Mouse (Mus musculus) lung, embryonic 16.5 days (tissue): ENCODE measurements around the gene Foxr1. TPM values are rescaled to one million over a fixed set of nuclear protein-coding genes. Genes with fewer than 3 reads are reported as not detected.

Experiments
- ATAC-seq: fragments of 200-750 bp; cut with Nextera tagmentation; 2 replicates; pipeline ENCODE4 v1.8.0; 2017; ENCODE audit warnings: low read depth, mild to moderate bottlenecking, moderate library complexity
- H3K27ac ChIP-seq: fragments of 300-500 bp; sonication (generic); 2 replicates; pipeline ENCODE4 v1.5.1; 2014; ENCODE audit warnings: mild to moderate bottlenecking, control low read depth, low read length
- H3K27me3 ChIP-seq: fragments of 300-500 bp; sonication (generic); 2 replicates; pipeline ENCODE4 v1.6.1; 2014; ENCODE audit warnings: low read depth, low read length, mixed read lengths; ENCODE audit not compliant: control insufficient read depth, insufficient read depth
- H3K36me3 ChIP-seq: fragments of 300-500 bp; sonication (generic); 2 replicates; pipeline ENCODE4 v1.6.1; 2014; ENCODE audit warnings: low read length; ENCODE audit not compliant: control insufficient read depth, insufficient read depth
- H3K4me1 ChIP-seq: fragments of 300-500 bp; sonication (generic); replicated peaks from 2 replicates; pipeline ENCODE4 v1.6.1; 2014; ENCODE audit warnings: low read length, mixed read lengths; ENCODE audit not compliant: control insufficient read depth, insufficient read depth
- H3K4me2 ChIP-seq: fragments of 300-500 bp; sonication (generic); 2 replicates; pipeline ENCODE4 v1.6.1; 2014; ENCODE audit warnings: low read depth, low read length, control low read depth
- H3K4me3 ChIP-seq: fragments of 300-500 bp; sonication (generic); 2 replicates; pipeline ENCODE4 v1.5.1; 2014; ENCODE audit warnings: mild to moderate bottlenecking, low read length, control low read depth
- H3K9ac ChIP-seq: fragments of 300-500 bp; sonication (generic); 2 replicates; pipeline ENCODE4 v1.6.1; 2014; ENCODE audit warnings: low read length, control low read depth
- H3K9me3 ChIP-seq: fragments of 300-500 bp; sonication (generic); 2 replicates; pipeline ENCODE4 v1.6.1; 2016; ENCODE audit warnings: low read length; ENCODE audit not compliant: control insufficient read depth
- WGBS: fragments of 180-500 bp; shearing (Covaris S2); extraction: QIAGEN DNeasy Blood & Tissue Kit; methylation state at CpG from one replicate; pipeline ENCODE4 v1.1.7; 2014; 5-methylcytosine and 5-hydroxymethylcytosine counted together
- polyA plus RNA-seq: library from polyadenylated mRNA; unstranded; fragments of >200 nt; fragmentation: Nextera tagmentation; extraction: Ambion mirVana; gene quantifications from 2 replicates; pipeline ENCODE4 v1.2.1, GENCODE M21; 2015

Gene Foxr1
- polyA plus RNA-seq, 1 experiment from 2014 or later, result not detected

DNA sequence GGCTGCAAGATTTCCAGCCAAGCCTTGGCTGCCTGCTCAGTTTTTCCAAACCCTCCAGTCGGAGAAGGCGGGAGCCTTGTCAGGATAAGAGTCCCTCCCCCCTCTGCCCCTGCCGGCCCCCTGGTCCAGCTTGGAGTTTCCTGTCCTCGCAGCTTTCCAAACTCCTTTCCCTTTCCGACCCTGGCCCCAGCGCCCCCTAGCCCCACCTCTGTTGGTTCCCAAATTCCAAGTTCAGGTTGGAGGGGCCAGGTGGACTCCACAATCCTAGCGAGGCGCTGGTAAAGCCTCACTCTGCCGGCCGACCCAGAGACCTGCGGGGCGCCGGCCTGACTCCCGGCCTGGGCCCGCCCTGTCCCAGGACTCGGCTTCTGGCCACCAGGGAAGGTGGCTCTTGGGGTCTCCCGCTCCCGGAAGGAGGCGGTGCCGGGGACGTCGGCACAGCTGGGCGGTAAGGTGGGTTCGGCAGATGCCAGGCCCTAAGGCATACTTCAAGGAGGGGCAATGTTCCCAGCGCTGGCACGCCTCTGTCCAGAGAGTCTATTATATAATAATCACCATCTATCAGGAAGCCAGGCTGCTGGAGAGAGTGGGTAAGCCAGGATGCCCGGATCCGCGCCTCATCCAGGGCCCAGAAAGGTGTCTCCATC is 38.1 kb upstream of the Foxr1 start:
- no peaks in the 10 kb centered on the region for H3K36me3 ChIP-seq
- under 1% methylated on average over 29 of the region's 29 CpGs for WGBS
- peak overlapping the region; percentile 98 for H3K4me2 ChIP-seq
- H3K27ac ChIP-seq, result peak overlapping the region; percentile 100
- H3K4me1 ChIP-seq, result peaks cover 20% of the 10 kb centered on the region
- peak; percentile 70 for ATAC-seq
- peak overlapping the region; percentile 96 for H3K9ac ChIP-seq
- no peaks in the 10 kb centered on the region for H3K9me3 ChIP-seq
- H3K27me3 ChIP-seq, result no peaks in the 10 kb centered on the region
- H3K4me3 ChIP-seq, result peak overlapping the region; percentile 86

- Histone ChIP-seq H3K9me3 (no peaks in the 10 kb centered on the region), H3K9ac (peak overlapping the region; percentile 96), H3K27me3 (no peaks in the 10 kb centered on the region), H3K4me2 (peak overlapping the region; percentile 98), H3K4me3 (peak overlapping the region; percentile 86), H3K36me3 (no peaks in the 10 kb centered on the region), H3K27ac (peak overlapping the region; percentile 100), H3K4me1 (peaks cover 20% of the 10 kb centered on the region)
- ATAC-seq, result peak; percentile 71
- under 1% methylated on average over 26 of the region's 27 CpGs for WGBS
These were observed 37.4 kb upstream of the Foxr1 start for GRCm38 (mm10) chr9:44478229-44478921.

- Histone ChIP-seq H3K36me3 (no peaks in the 10 kb centered on the region), H3K9me3 (no peaks in the 10 kb centered on the region), H3K27ac (peak overlapping the region; percentile 100), H3K4me3 (peak overlapping the region; percentile 86), H3K9ac (peak overlapping the region; percentile 96), H3K27me3 (no peaks in the 10 kb centered on the region), H3K4me1 (peaks cover 20% of the 10 kb centered on the region), H3K4me2 (peak overlapping the region; percentile 98)
- ATAC-seq, result peak; percentile 16; the same call in 1 of the 2 replicates
- WGBS, result 4% methylated on average over 24 of the region's 24 CpGs
These were observed 36.6 kb upstream of the Foxr1 start for GRCm38 (mm10) chr9:44477339-44478228.

DNA sequence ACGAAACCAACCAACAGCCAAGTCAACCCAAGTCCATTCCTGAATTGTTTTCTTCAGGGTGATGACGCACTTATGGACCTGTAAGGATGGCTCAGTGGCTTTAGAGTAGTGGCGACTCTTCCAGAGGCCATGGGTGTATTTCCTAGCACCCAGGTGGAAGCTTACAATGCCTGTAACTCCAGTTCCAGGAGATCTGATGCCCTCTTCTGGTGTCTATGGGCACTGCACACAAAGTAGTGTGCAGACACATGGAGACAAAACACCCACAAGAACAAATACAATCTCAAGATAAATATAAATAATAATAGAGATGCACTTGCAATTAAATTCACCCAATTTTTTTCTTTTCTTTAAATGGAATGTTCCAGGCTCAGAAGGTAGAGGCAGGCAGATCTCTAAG is 35.0 kb upstream of the Foxr1 start:
- no peak for ATAC-seq
- H3K27me3 ChIP-seq, result no peaks in the 10 kb centered on the region
- no peak overlapping the region for H3K4me2 ChIP-seq
- H3K4me1 ChIP-seq, result peaks cover 15% of the 10 kb centered on the region
- 90% methylated on average over 3 of the region's 3 CpGs for WGBS
- H3K4me3 ChIP-seq, result no peak overlapping the region
- no peaks in the 10 kb centered on the region for H3K36me3 ChIP-seq
- H3K27ac ChIP-seq, result no peak overlapping the region
- H3K9me3 ChIP-seq, result no peaks in the 10 kb centered on the region
- H3K9ac ChIP-seq, result no peak overlapping the region

DNA sequence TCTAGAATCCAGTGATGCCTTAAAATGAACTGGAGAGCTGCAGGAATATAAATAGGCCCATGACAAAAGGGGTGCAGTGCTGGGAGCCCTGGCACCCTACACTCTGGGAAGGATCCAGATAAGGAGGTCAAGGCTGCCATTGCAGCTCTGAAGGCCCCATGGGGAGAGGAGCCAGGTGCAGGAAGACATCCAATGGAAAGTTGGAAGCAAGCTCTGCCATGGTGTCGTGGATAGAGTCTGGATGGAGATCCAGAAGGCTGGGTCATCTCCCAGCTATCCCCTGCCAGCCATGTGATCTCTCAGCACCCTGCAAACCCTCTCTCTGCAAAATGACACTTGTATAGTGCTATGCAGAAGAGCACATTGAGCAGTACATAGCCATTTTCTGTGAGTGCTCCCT is 33.4 kb upstream of the Foxr1 start:
- H3K36me3 ChIP-seq, result no peaks in the 10 kb centered on the region
- H3K4me3 ChIP-seq, result no peak overlapping the region
- 18% methylated on average over 1 of the region's 1 CpGs for WGBS
- H3K27me3 ChIP-seq, result no peaks in the 10 kb centered on the region
- H3K27ac ChIP-seq, result no peak overlapping the region
- H3K4me2 ChIP-seq, result no peak overlapping the region
- H3K9ac ChIP-seq, result no peak overlapping the region
- no peaks in the 10 kb centered on the region for H3K9me3 ChIP-seq
- no peak for ATAC-seq
- peaks cover 7% of the 10 kb centered on the region for H3K4me1 ChIP-seq

GRCm38 (mm10) chr9:44473184-44473583 is 32.2 kb upstream of the Foxr1 start:
- H3K4me2 ChIP-seq, result no peak overlapping the region
- no peak overlapping the region for H3K27ac ChIP-seq
- no peak overlapping the region for H3K9ac ChIP-seq
- ATAC-seq, result no peak
- peaks cover 7% of the 10 kb centered on the region for H3K4me1 ChIP-seq
- H3K9me3 ChIP-seq, result no peaks in the 10 kb centered on the region
- no peak overlapping the region for H3K4me3 ChIP-seq
- WGBS, result 49% methylated on average over 3 of the region's 3 CpGs
- no peaks in the 10 kb centered on the region; the same call in 1 of the 2 replicates for H3K27me3 ChIP-seq
- no peaks in the 10 kb centered on the region for H3K36me3 ChIP-seq

GRCm38 (mm10) chr9:44468800-44469199 is 27.9 kb upstream of the Foxr1 start:
- 41% methylated on average over 2 of the region's 2 CpGs for WGBS
- H3K4me1 ChIP-seq, result no peaks in the 10 kb centered on the region
- H3K9ac ChIP-seq, result no peak overlapping the region
- H3K27me3 ChIP-seq, result no peaks in the 10 kb centered on the region; the same call in 1 of the 2 replicates
- no peaks in the 10 kb centered on the region for H3K9me3 ChIP-seq
- ATAC-seq, result no peak
- no peak overlapping the region for H3K4me2 ChIP-seq
- no peaks in the 10 kb centered on the region for H3K36me3 ChIP-seq
- no peak overlapping the region for H3K4me3 ChIP-seq
- H3K27ac ChIP-seq, result no peak overlapping the region

DNA sequence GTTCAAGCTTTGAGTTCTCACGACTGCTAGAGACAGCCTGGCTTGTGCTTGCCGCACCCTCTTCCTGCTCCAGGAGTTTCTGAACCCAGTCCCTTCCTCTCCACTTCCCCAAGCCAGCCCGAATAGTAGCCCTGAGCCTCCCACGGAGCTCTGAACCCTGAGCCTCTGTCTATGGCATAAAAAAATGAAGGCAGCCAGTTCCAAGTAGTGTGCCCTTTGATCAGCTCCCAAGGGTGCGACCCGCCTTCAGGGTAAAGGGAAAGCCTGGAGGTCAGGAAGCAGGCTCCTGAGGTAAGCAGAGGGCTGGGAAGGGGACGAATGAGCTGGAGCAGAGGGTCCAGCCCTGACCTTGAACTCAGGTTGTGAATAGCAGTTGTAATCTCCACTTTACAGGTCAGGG is 27.3 kb upstream of the Foxr1 start:
- no peak overlapping the region for H3K4me2 ChIP-seq
- H3K27me3 ChIP-seq, result no peaks in the 10 kb centered on the region; the same call in 1 of the 2 replicates
- no peak overlapping the region for H3K27ac ChIP-seq
- H3K9ac ChIP-seq, result no peak overlapping the region
- H3K4me3 ChIP-seq, result no peak overlapping the region
- no peak for ATAC-seq
- no peaks in the 10 kb centered on the region for H3K4me1 ChIP-seq
- H3K9me3 ChIP-seq, result no peaks in the 10 kb centered on the region
- 36% methylated on average over 7 of the region's 7 CpGs for WGBS
- H3K36me3 ChIP-seq, result no peaks in the 10 kb centered on the region

GRCm38 (mm10) chr9:44461950-44462349 is 21.0 kb upstream of the Foxr1 start:
- ATAC-seq, result no peak
- H3K27me3 ChIP-seq, result no peaks in the 10 kb centered on the region

More at GRCm38 (mm10) chr9:44461950-44462349, 21.0 kb upstream of the Foxr1 start:
- Histone ChIP-seq H3K27ac (no peak overlapping the region), H3K4me1 (no peaks in the 10 kb centered on the region), H3K36me3 (no peaks in the 10 kb centered on the region), H3K4me3 (no peak overlapping the region), H3K9me3 (no peaks in the 10 kb centered on the region), H3K9ac (no peak overlapping the region), H3K4me2 (no peak overlapping the region)
- 54% methylated on average over 5 of the region's 5 CpGs for WGBS
